Mouse (Mus musculus): Measurements from ENCODE around the gene Qtrt1. TPM values are rescaled to one million over a fixed set of nuclear protein-coding genes. Genes with fewer than 3 reads are reported as not detected.
A peak's percentile ranks its signal among the peaks of the same experiment; 100 is the strongest.

The Qtrt1 gene
- polyA plus RNA-seq, 1 experiment from 2014 or later: 20.6 TPM

- no peaks in the 10 kb centered on the region for H3K9me3 ChIP-seq (ENCODE audit: low read length)
- no peak overlapping the region for H3K4me2 ChIP-seq (replicated peaks; ENCODE audit: low read depth, low read length)
- H3K9ac ChIP-seq (replicated peaks; ENCODE audit: low read depth): no peak overlapping the region
- H3K4me3 ChIP-seq (ENCODE audit: low read depth, low read length): no peak overlapping the region
- ATAC-seq (no peak), DNase-seq (ENCODE audit: low spot score) (no peak)
- H3K27ac ChIP-seq (ENCODE audit: low read length): no peak overlapping the region
- no peaks in the 10 kb centered on the region for H3K36me3 ChIP-seq (ENCODE audit: insufficient read depth, low read length)
- WGBS: 69% methylated on average over 2 of the region's 2 CpGs
- H3K4me1 ChIP-seq (ENCODE audit: insufficient read depth, low read depth, low read length): peaks cover 7% of the 10 kb centered on the region; the same call in 1 of the 2 replicates
- no peak for TF ChIP-seq EP300 (IDR thresholded peaks at IDR 0.05)
- TF ChIP-seq CTCF (IDR thresholded peaks at IDR 0.05): no peak
- H3K27me3 ChIP-seq (replicated peaks; ENCODE audit: insufficient read depth, low read length): no peaks in the 10 kb centered on the region
Observed at GRCm38 (mm10) chr9:21370876-21371275, 40.8 kb upstream of the Qtrt1 start.

GRCm38 (mm10) chr9:21372508-21372907, 39.1 kb upstream of the Qtrt1 start:
- ATAC-seq (no peak), DNase-seq (ENCODE audit: low spot score) (no peak)
- Histone ChIP-seq H3K36me3 (ENCODE audit: insufficient read depth, low read length) (no peaks in the 10 kb centered on the region), H3K4me2 (replicated peaks; ENCODE audit: low read depth, low read length) (no peak overlapping the region), H3K4me3 (ENCODE audit: low read depth, low read length) (no peak overlapping the region), H3K27ac (ENCODE audit: low read length) (no peak overlapping the region), H3K4me1 (ENCODE audit: insufficient read depth, low read depth, low read length) (0 out of 2 replicates have a peak, but pooled peaks cover 4% of the 10 kb centered on the region), H3K9ac (replicated peaks; ENCODE audit: low read depth) (no peak overlapping the region), H3K9me3 (ENCODE audit: low read length) (no peaks in the 10 kb centered on the region), H3K27me3 (replicated peaks; ENCODE audit: insufficient read depth, low read length) (no peaks in the 10 kb centered on the region)
- TF ChIP-seq EP300 (IDR thresholded peaks at IDR 0.05) (no peak), CTCF (IDR thresholded peaks at IDR 0.05) (no peak)
- WGBS: 74% methylated on average over 1 of the region's 1 CpGs

GRCm38 (mm10) chr9:21379195-21379594, 32.4 kb upstream of the Qtrt1 start:
- ATAC-seq: no peak
- DNase-seq (ENCODE audit: low spot score): no peak
- no peaks in the 10 kb centered on the region for H3K9me3 ChIP-seq (ENCODE audit: low read length)
- H3K27me3 ChIP-seq (replicated peaks; ENCODE audit: insufficient read depth, low read length): no peaks in the 10 kb centered on the region
- H3K9ac ChIP-seq (replicated peaks; ENCODE audit: low read depth): no peak overlapping the region
- H3K27ac ChIP-seq (ENCODE audit: low read length): no peak overlapping the region
- 79% methylated on average over 3 of the region's 3 CpGs for WGBS
- H3K4me2 ChIP-seq (replicated peaks; ENCODE audit: low read depth, low read length): no peak overlapping the region
- no peaks in the 10 kb centered on the region for H3K4me1 ChIP-seq (ENCODE audit: insufficient read depth, low read depth, low read length)
- H3K36me3 ChIP-seq (ENCODE audit: insufficient read depth, low read length): no peaks in the 10 kb centered on the region
- H3K4me3 ChIP-seq (ENCODE audit: low read depth, low read length): no peak overlapping the region
- no peak for TF ChIP-seq CTCF (IDR thresholded peaks at IDR 0.05)
- TF ChIP-seq EP300 (IDR thresholded peaks at IDR 0.05): no peak

- no peak overlapping the region for H3K4me3 ChIP-seq (ENCODE audit: low read depth, low read length)
- H3K27me3 ChIP-seq (replicated peaks; ENCODE audit: insufficient read depth, low read length): no peaks in the 10 kb centered on the region
- no peaks in the 10 kb centered on the region for H3K36me3 ChIP-seq (ENCODE audit: insufficient read depth, low read length)
- no peak overlapping the region for H3K9ac ChIP-seq (replicated peaks; ENCODE audit: low read depth)
- H3K4me2 ChIP-seq (replicated peaks; ENCODE audit: low read depth, low read length): no peak overlapping the region
- DNase-seq (ENCODE audit: low spot score): no peak
- no peaks in the 10 kb centered on the region for H3K4me1 ChIP-seq (ENCODE audit: insufficient read depth, low read depth, low read length)
- TF ChIP-seq EP300 (IDR thresholded peaks at IDR 0.05) (no peak), CTCF (IDR thresholded peaks at IDR 0.05) (peak; percentile 6; the same call in 1 of the 2 replicates)
- H3K9me3 ChIP-seq (ENCODE audit: low read length): no peaks in the 10 kb centered on the region
- ATAC-seq: no peak
- H3K27ac ChIP-seq (ENCODE audit: low read length): no peak overlapping the region
Observed at GRCm38 (mm10) chr9:21380868-21381267, 30.8 kb upstream of the Qtrt1 start.

GRCm38 (mm10) chr9:21383966-21384365, 27.7 kb upstream of the Qtrt1 start:
- no peak overlapping the region for H3K4me3 ChIP-seq (ENCODE audit: low read depth, low read length)
- no peaks in the 10 kb centered on the region for H3K27me3 ChIP-seq (replicated peaks; ENCODE audit: insufficient read depth, low read length)
- ATAC-seq: no peak
- H3K4me1 ChIP-seq (ENCODE audit: insufficient read depth, low read depth, low read length): no peaks in the 10 kb centered on the region
- no peak overlapping the region for H3K9ac ChIP-seq (replicated peaks; ENCODE audit: low read depth)
- no peak for DNase-seq (ENCODE audit: low spot score)
- no peaks in the 10 kb centered on the region for H3K36me3 ChIP-seq (ENCODE audit: insufficient read depth, low read length)
- no peaks in the 10 kb centered on the region for H3K9me3 ChIP-seq (ENCODE audit: low read length)
- H3K27ac ChIP-seq (ENCODE audit: low read length): no peak overlapping the region
- TF ChIP-seq EP300 (IDR thresholded peaks at IDR 0.05): no peak
- H3K4me2 ChIP-seq (replicated peaks; ENCODE audit: low read depth, low read length): no peak overlapping the region

GRCm38 (mm10) chr9:21392646-21393175, 18.9 kb upstream of the Qtrt1 start:
- H3K36me3 ChIP-seq (ENCODE audit: insufficient read depth, low read length): peaks cover 21% of the 10 kb centered on the region; the same call in 1 of the 2 replicates
- TF ChIP-seq EP300 (IDR thresholded peaks at IDR 0.05) (no peak), CTCF (IDR thresholded peaks at IDR 0.05) (no peak)
- ATAC-seq (no peak), DNase-seq (ENCODE audit: low spot score) (no peak)
- no peaks in the 10 kb centered on the region for H3K4me1 ChIP-seq (ENCODE audit: insufficient read depth, low read depth, low read length)
- H3K27ac ChIP-seq (ENCODE audit: low read length): no peak overlapping the region
- H3K9ac ChIP-seq (replicated peaks; ENCODE audit: low read depth): no peak overlapping the region
- 85% methylated on average over 10 of the region's 10 CpGs for WGBS
- H3K9me3 ChIP-seq (ENCODE audit: low read length): no peaks in the 10 kb centered on the region
- H3K4me3 ChIP-seq (ENCODE audit: low read depth, low read length): no peak overlapping the region
- H3K4me2 ChIP-seq (replicated peaks; ENCODE audit: low read depth, low read length): no peak overlapping the region
- H3K27me3 ChIP-seq (replicated peaks; ENCODE audit: insufficient read depth, low read length): no peaks in the 10 kb centered on the region

- ATAC-seq (no peak), DNase-seq (ENCODE audit: low spot score) (no peak)
- Histone ChIP-seq H3K9ac (replicated peaks; ENCODE audit: low read depth) (no peak overlapping the region), H3K4me2 (replicated peaks; ENCODE audit: low read depth, low read length) (no peak overlapping the region), H3K27me3 (replicated peaks; ENCODE audit: insufficient read depth, low read length) (no peaks in the 10 kb centered on the region), H3K9me3 (ENCODE audit: low read length) (no peaks in the 10 kb centered on the region), H3K27ac (ENCODE audit: low read length) (no peak overlapping the region), H3K4me3 (ENCODE audit: low read depth, low read length) (no peak overlapping the region), H3K4me1 (ENCODE audit: insufficient read depth, low read depth, low read length) (no peaks in the 10 kb centered on the region), H3K36me3 (ENCODE audit: insufficient read depth, low read length) (peaks cover 29% of the 10 kb centered on the region; the same call in 1 of the 2 replicates)
- WGBS: 87% methylated on average over 3 of the region's 3 CpGs
- TF ChIP-seq CTCF (IDR thresholded peaks at IDR 0.05) (no peak), EP300 (IDR thresholded peaks at IDR 0.05) (no peak)
Observed at GRCm38 (mm10) chr9:21395692-21396091, 15.9 kb upstream of the Qtrt1 start.
